Mouse (Mus musculus) gastrocnemius, adult 8-10 months (tissue): ENCODE results near the gene Rbm20. TPM values are rescaled to one million over a fixed set of nuclear protein-coding genes. Genes with fewer than 3 reads are reported as not detected.

ENCODE experiments used
- DNase-seq, 2 experiments: peaks; one replicate each; pipeline ENCODE4 v3.0.0; 2022; ENCODE audit warnings: low spot score in 2 of 2
- total RNA-seq, 4 experiments: library from RNA; stranded (reverse); gene quantifications; 2 replicates each; pipeline ENCODE4 v1.2.4; 2022

Rbm20 gene
- total RNA-seq, 4 experiments from 2014 or later: 70.2 to 89.8 (median 84.0) TPM

DNA sequence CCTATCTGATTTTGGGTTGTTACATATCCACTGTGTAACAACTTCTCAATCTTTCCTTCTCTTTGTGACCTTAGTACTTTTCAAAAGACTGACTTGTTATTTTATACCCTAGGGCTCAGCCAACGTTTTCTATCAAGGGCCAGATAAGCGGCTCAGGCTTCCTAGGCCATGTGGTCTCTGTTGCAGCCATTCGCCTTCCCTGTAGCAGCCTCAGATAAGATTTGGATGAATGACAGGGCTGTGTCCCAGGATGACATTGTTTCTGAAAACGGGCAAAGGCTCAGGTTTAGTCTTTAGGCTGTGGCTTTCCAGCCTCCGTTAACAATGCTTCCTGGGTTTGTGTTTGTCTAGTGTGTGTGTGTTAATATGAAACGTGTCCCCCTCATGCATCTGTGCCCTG lies 36.3 kb downstream of the Rbm20 start:
- DNase-seq: no peak

- DNase-seq: no peak
Measured at GRCm38 (mm10) chr19:53716469-53716868, 39.4 kb downstream of the Rbm20 start.

DNA sequence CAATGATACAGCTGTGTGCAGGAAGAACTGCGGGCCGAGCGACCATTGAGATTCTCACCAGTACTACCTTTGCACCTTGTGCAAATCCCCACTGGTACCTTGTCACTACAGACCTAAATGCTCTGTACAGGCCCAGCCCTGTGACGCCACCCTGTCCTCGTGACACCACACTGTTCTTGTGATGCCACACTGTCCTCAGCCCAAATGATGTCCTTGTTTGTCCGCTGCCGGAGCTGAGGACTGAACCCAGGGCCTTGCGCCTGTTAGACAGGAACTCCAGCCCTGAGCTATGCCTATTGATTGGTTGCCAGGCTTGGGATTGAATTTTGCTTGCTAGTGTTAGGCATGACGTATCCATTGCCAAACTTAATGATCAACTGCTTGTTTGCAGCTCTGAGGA lies 40.3 kb downstream of the Rbm20 start:
- DNase-seq: no peak

GRCm38 (mm10) chr19:53722186-53722585 lies 45.1 kb downstream of the Rbm20 start:
- no peak for DNase-seq

GRCm38 (mm10) chr19:53724053-53724452 lies 46.9 kb downstream of the Rbm20 start:
- DNase-seq: no peak

GRCm38 (mm10) chr19:53726340-53726739 lies 49.2 kb downstream of the Rbm20 start:
- peak; percentile 52 to 60 for DNase-seq

GRCm38 (mm10) chr19:53726755-53727154 lies 49.6 kb downstream of the Rbm20 start:
- DNase-seq: peak in 1 of 2 experiments; percentile 17

DNA sequence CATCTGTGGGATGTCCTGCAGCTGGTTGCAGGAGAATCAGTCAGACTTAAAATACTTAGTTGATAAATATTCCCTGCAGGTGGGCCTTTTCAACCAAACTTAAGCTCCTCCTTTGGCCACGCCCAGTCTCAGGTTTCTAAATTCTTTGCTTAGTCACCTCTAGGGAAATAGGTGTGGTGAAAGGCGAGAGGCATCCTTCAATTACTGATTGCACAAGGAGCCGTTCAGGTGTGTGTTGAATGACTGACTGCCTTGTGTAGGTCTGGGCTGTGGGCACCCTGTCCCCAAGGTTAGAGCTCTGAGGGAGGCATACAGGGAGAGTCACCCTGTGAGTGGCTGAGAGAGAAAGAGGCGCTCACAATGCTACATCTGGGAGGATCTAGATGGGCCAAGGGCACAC lies 50.2 kb downstream of the Rbm20 start:
- DNase-seq: no peak

DNA sequence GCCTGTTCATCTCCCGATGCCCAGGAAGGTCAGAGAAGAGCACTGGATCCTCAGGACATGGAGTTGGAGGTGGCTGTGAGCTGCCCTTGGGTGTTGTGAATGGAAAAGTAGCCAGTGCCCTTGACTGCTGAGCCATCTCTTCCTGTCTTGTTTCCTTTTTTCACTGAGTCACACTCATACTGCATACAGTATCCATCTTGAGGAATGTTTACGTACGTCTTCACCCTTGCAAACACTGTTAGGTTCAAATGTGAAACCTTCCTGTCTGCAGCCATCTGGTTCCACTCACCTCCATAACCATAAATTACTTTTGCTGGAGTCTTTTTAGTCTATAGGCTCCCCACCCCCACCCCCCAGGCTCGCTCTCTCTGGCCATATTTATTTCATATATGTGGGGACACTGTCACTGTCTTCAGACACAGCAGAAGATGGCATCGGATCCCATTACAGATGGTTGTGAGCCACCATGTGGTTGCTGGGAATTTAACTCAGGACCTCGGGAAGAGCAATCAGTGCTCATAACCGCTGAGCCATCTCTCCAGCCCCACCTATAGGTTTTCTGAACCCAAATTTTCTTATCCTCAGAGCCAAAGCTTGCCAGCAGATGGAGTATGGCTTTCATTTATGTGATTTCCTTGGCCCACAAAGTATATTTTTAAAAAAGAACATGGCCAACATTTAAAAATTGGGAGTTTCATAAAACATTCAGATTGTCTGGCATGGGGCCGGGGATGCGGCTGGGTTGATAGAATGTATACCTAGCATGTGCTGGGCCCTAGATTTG lies 51.0 kb downstream of the Rbm20 start:
- no peak for DNase-seq

- DNase-seq: peak; percentile 81 to 90
Measured at GRCm38 (mm10) chr19:53729919-53730318, 52.8 kb downstream of the Rbm20 start.

DNA sequence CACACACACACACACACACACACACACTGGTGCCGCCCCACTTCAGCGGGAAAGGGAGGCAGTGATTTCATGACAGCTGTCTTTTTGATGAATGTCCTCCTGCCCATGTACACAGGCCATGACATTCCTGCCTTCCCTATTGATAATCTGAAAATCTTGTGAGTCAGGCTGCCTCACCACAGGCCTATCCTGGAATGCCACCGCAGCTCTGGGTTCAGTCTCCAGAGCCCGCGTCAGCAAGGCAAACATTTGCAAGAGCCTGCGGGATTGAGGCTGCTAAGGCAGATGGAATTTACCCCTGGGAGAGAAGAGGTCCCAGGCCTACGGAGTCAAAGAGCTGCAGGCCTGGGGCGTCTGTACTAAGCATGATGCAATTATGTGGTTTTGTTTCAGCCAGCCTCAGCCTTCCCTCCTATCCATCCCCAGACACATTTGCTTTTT lies 54.7 kb downstream of the Rbm20 start:
- DNase-seq: no peak

DNA sequence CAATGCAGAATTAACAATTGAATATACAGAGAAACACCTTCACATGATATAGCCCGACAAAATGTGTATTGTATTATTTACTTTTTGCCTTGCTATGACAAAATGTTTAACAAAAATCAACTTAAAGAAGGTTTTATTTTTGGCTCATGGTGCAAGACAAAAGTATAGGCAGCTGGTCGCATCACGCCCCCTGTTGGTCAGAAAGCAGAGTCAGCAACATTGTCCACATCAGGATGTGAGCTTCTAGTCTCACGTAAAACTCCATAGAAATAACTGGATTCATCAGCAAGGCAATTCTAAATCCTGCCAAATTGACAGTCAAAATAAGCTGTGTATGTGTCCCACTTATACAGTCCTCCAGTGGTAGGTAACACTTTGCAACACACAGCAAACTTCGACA lies 57.7 kb downstream of the Rbm20 start:
- no peak for DNase-seq

DNA sequence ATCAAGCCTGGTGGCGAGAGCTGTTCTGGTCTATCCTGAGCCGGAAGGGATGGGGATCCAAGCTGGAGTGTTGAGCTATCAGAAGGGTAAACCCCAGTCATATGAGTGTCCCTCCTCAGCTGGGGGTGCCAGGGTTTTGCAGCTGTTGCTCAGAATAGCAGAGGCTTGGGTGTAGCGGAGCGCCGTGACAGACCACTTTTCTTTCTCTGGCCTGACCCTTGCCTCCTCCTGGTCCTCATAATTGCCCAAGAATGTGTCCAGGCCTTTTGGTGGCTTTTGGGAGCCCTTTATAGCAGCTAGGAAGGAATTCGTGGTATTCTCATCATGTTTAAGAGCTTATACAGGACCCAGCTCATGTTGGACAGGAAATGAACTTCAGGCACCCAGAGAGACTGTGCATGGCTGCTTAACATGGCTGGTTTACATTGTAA lies 61.6 kb downstream of the Rbm20 start:
- DNase-seq: peak in 1 of 2 experiments; percentile 49

GRCm38 (mm10) chr19:53739570-53740266 lies 62.6 kb downstream of the Rbm20 start:
- no peak for DNase-seq

GRCm38 (mm10) chr19:53740750-53741380 lies 63.8 kb downstream of the Rbm20 start:
- DNase-seq: no peak

DNA sequence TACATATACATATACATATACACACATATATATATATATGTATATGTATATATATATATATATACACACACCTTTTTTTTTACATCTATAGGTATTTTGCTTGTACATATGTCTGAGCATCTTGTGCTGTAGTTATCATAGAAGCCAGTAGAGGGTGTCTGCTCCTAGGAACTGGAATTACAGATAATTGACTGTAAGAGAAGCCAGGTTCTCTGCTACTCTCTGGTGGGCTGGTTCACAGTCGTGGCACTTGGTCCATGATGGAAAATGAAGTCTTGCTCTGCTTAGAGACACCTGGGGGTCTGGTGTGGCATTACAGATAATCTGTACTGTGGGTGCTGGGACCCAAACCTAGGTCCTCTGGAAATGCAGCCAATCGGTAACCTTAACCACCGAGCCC lies 64.8 kb downstream of the Rbm20 start:
- DNase-seq: no peak

GRCm38 (mm10) chr19:53745354-53745753 lies 68.2 kb downstream of the Rbm20 start:
- no peak for DNase-seq

DNA sequence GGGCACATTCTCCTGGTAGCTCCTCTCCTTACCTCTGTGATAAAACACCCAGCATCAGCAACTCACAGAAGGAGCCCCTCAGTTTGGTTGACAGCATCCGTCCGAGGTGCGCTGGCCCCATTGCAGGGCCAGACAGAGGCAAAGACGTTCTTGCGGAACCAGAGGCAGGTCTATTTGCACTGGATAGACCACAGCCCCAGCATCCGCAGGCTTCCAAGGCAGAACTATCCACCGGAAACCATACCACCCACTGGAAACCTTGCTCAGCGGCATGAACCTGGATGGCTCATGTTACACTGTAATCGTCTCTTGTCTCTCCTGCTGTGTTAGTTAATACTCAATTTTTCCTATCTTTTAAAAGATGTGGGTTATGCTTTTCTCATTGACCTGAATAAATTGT lies 69.0 kb downstream of the Rbm20 start:
- no peak for DNase-seq

GRCm38 (mm10) chr19:53748236-53748775 lies 71.2 kb downstream of the Rbm20 start:
- DNase-seq: peak; percentile 50 to 63

DNA sequence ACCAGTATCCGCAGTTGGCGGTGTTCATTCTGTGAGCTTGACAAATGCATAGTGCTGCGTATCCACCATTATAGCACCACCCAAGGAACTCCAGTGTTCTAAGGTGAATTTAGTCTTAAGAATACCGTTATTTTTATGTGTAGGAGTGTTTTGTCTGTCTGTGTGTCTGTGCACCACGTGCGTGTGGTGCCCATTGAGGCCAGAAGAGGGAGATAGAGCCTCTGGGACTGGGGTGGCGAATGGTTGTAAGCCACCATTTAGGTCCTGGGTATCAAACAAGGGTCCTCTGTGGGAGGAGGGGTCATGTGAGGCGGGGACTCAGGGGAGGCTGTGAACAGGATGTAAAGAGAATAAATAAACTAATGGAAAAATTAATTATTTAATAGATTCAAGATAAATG lies 72.2 kb downstream of the Rbm20 start:
- no peak for DNase-seq

GRCm38 (mm10) chr19:53751420-53752185 lies 74.5 kb downstream of the Rbm20 start:
- DNase-seq: peak in 1 of 2 experiments; percentile 40
